Mouse (Mus musculus) urinary bladder, postnatal 14 days (tissue): ENCODE data around the gene Mia2.

Experiments used
- DNase-seq: peaks from one replicate; pipeline ENCODE4 v3.0.0; 2021; ENCODE audit warnings: low spot score

Mia2 gene

GRCm38 (mm10) chr12:59166557-59166956 is 71.0 kb downstream of the Mia2 start:
- no peak for DNase-seq

- DNase-seq: no peak
These were observed 74.3 kb downstream of the Mia2 start for GRCm38 (mm10) chr12:59169935-59170334.

GRCm38 (mm10) chr12:59177814-59178213 is 82.2 kb downstream of the Mia2 start:
- no peak for DNase-seq

GRCm38 (mm10) chr12:59188086-59188682 is 92.6 kb downstream of the Mia2 start:
- no peak for DNase-seq

GRCm38 (mm10) chr12:59193637-59194036 is 98.0 kb downstream of the Mia2 start:
- DNase-seq: no peak

GRCm38 (mm10) chr12:59194341-59195003 is 98.9 kb downstream of the Mia2 start:
- no peak for DNase-seq

- DNase-seq: no peak
These were observed 99.5 kb downstream of the Mia2 start for GRCm38 (mm10) chr12:59195065-59195464.

- DNase-seq: no peak
These were observed 100.3 kb downstream of the Mia2 start for GRCm38 (mm10) chr12:59195941-59196340.

GRCm38 (mm10) chr12:59198750-59199149 is 103.2 kb downstream of the Mia2 start:
- DNase-seq: no peak

- no peak for DNase-seq
These were observed 103.8 kb downstream of the Mia2 start for GRCm38 (mm10) chr12:59199361-59199760.

GRCm38 (mm10) chr12:59205571-59205970 is 110.0 kb downstream of the Mia2 start:
- no peak for DNase-seq

- DNase-seq: no peak
These were observed 110.8 kb downstream of the Mia2 start for GRCm38 (mm10) chr12:59206208-59206999.

- DNase-seq: no peak
These were observed 111.4 kb downstream of the Mia2 start for GRCm38 (mm10) chr12:59207000-59207390.

- no peak for DNase-seq
These were observed 112.2 kb downstream of the Mia2 start for GRCm38 (mm10) chr12:59207814-59208213.

GRCm38 (mm10) chr12:59216176-59216575 is 120.6 kb downstream of the Mia2 start:
- no peak for DNase-seq

- no peak for DNase-seq
These were observed 121.2 kb downstream of the Mia2 start for GRCm38 (mm10) chr12:59216676-59217266.

GRCm38 (mm10) chr12:59217331-59217730 is 121.7 kb downstream of the Mia2 start:
- no peak for DNase-seq

GRCm38 (mm10) chr12:59218640-59219321 is 123.2 kb downstream of the Mia2 start:
- DNase-seq: peak; percentile 20

- DNase-seq: peak; percentile 97
These were observed 124.0 kb downstream of the Mia2 start, which contains the start of gene Fbxo33 for GRCm38 (mm10) chr12:59219325-59220225. TSS of gene Fbxo33 (minus strand) at chr12:59219725.

- no peak for DNase-seq
These were observed 132.8 kb downstream of the Mia2 start for GRCm38 (mm10) chr12:59228401-59228800.

- DNase-seq: no peak
These were observed 142.8 kb downstream of the Mia2 start for GRCm38 (mm10) chr12:59238434-59238833.
